ENCODE assay signal across 8 mouse cellular contexts in the genomic region with DNA sequence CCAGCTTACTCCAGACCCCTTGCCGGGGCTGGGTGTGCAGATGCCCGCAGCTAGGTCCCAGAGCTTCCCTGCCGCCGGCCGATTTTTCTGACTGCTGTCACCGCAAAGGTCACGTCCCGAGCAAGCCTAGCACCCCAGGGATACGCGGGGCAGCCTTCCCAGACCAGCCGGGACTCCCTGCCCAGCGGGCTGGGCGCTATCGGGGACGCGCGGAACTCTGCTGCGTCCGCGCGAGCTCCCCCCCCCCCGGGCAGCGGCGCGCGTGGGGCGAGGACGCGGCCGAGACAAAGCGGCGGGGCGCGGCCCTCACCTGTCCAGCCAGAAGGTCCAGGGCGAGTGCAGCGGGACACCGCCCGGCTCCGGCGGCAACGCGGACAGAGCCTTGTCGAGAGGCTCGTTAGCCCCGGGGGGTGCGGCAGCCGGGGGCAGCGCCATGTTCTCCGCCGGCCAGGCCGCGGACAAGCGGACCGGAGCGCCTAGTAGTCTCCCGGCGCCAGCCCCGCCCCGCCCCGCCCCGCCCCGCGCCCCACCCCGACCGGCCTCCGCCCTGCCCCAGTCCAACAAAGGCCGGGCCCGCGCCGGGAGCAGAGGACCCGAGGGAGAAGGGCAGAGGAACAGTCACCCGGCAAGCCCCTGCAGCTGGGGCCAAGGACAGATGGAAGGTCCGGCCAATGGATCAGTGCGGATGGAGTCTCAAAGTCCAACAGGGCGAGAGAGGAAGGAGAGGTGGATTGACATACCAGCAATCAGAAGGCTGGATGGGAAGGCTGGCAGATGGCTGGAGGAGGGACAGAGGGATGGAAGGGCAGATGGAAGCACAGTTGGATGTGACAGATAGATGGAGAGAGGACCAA. TPM values are rescaled to one million over a fixed set of nuclear protein-coding genes. Genes with fewer than 3 reads are reported as not detected.
A peak's percentile ranks its signal among the peaks of the same experiment; 100 is the strongest.
DNase-seq lines count a peak whose midpoint lies in the region; ATAC-seq lines count a peak whose summit lies in the region.

Eif4e3 (minus strand) TSS at position 454 of the 854 bp plus-strand sequence.
Gm20696 (minus strand) TSS at position 480 of the 854 bp plus-strand sequence.

- ATAC-seq in neural tube, embryonic 12.5 days (ENCODE audit: low FRiP score, low read depth) = peak; percentile 52

- peak within 1 kb of the TSS; percentile 84 for H3K9ac ChIP-seq in neural tube, embryonic 12.5 days

- H3K36me3 ChIP-seq in neural tube, embryonic 12.5 days = no peaks in the 10 kb centered on the region

- DNase-seq in 3134 (ENCODE audit: extremely low read depth, insufficient read length, low spot score) (peak; percentile 76), ZHBTc4 (ENCODE audit: low read depth, low spot score) (peak; percentile 25)
- peak; percentile 78 for DNase-seq in embryo, embryonic 11 days
- peak; percentile 37 for DNase-seq in heart, adult 8-10 months (ENCODE audit: low spot score)
- peak; percentile 75 for DNase-seq in kidney, adult 18-20 months
- DNase-seq in lung, adult 18-20 months = peak; percentile 49 to 55
- DNase-seq in urinary bladder, postnatal 25 days (ENCODE audit: low spot score) = peak; percentile 48

- peak within 1 kb of the TSS; percentile 91 for H3K4me2 ChIP-seq in neural tube, embryonic 12.5 days (replicated peaks)

- H3K4me1 ChIP-seq in neural tube, embryonic 12.5 days = peaks cover 36% of the 10 kb centered on the region

- no peaks in the 10 kb centered on the region for H3K9me3 ChIP-seq in neural tube, embryonic 12.5 days

- peak within 1 kb of the TSS; percentile 79 for H3K4me3 ChIP-seq in neural tube, embryonic 12.5 days

- H3K27ac ChIP-seq in neural tube, embryonic 12.5 days = peak within 1 kb of the TSS; percentile 42; the same call in 1 of the 2 replicates

- under 1% methylated on average over 70 of the region's 75 CpGs for WGBS in neural tube, embryonic 12.5 days

- no peaks in the 10 kb centered on the region for H3K27me3 ChIP-seq in neural tube, embryonic 12.5 days (replicated peaks)

RNA-seq across cellular contexts. Expression of gene Eif4e3, which starts in this region (rescaled TPM):
- 10 to 100 TPM; 40.1 to 57.0 (median 48.9) TPM for total RNA-seq in heart, adult 8-10 months (2022)
- polyA plus RNA-seq in neural tube, embryonic 12.5 days (2016; fragmentation: Nextera tagmentation; extraction: Ambion mirVana) = 12.8 and 14.3 TPM in 2 replicates

RNA-seq across cellular contexts. Expression of gene Gm20696, which starts in this region (rescaled TPM):
- 1 to 10 TPM in 3 of 4 experiments, under 1 TPM in 1; 0.72 to 2.2 (median 1.6) TPM for total RNA-seq in heart, adult 8-10 months (2022)
- polyA plus RNA-seq in neural tube, embryonic 12.5 days (2016; fragmentation: Nextera tagmentation; extraction: Ambion mirVana) = 3.2 and 4.8 TPM in 2 replicates

Comparison
In these comparisons a context has a peak if more than half of its experiments do, and no peak if none do; other contexts are left out.
1. Peak in every context shown above with its lines: DNase-seq, ATAC-seq, H3K4me3 ChIP-seq and H3K27ac ChIP-seq.
2. DNase-seq: peak in every context shown above with its lines; median percentile 78 in embryo, embryonic 11 days; 76 in 3134; 75 in kidney, adult 18-20 months; 52 in lung, adult 18-20 months; 48 in urinary bladder, postnatal 25 days; 37 in heart, adult 8-10 months; 25 in ZHBTc4.